Mouse (Mus musculus): Measurements from ENCODE around the gene Eif3i. TPM values are rescaled to one million over a fixed set of nuclear protein-coding genes. Genes with fewer than 3 reads are reported as not detected.
"Not testable (repeated sequence)": the region's sequence is repeated elsewhere in the genome, so short reads cannot be mapped to it uniquely, and the experiment has no call there.

Eif3i gene
- polyA plus RNA-seq, 1 experiment = 416 TPM

- no peaks in the 10 kb centered on the region for H3K79me2 ChIP-seq (ENCODE audit: control insufficient read depth, insufficient read depth)
- no peak overlapping the region for H3K4me3 ChIP-seq (ENCODE audit: insufficient read depth, poor library complexity, severe bottlenecking)
- H3ac ChIP-seq (ENCODE audit: control insufficient read depth, insufficient read length, low read depth) = no peak overlapping the region
- peaks cover 6% of the 10 kb centered on the region for H3K27me3 ChIP-seq (ENCODE audit: control insufficient read depth, insufficient read depth, insufficient read length)
- no peaks in the 10 kb centered on the region for H3K79me3 ChIP-seq (ENCODE audit: low read depth)
- TF ChIP-seq MYOD1 (IDR thresholded peaks at IDR 0.05; ENCODE audit: control insufficient read depth, insufficient read length, low read depth) (no peak), FOSL1 (IDR thresholded peaks at IDR 0.05; ENCODE audit: insufficient read depth, low read length, poor library complexity, severe bottlenecking) (no peak), CEBPB (IDR thresholded peaks at IDR 0.05; ENCODE audit: low read depth) (no peak), MYOG (IDR thresholded peaks at IDR 0.05; ENCODE audit: control insufficient read depth, extremely low read depth, insufficient read length) (no peak), CTCF (IDR thresholded peaks at IDR 0.05; ENCODE audit: control insufficient read depth, insufficient read depth, insufficient read length) (no peak)
- H3K36me3 ChIP-seq (ENCODE audit: control insufficient read depth, insufficient read depth) = no peaks in the 10 kb centered on the region
Measured at GRCm38 (mm10) chr4:129549306-129549705, 51.1 kb downstream of the Eif3i start.

DNA sequence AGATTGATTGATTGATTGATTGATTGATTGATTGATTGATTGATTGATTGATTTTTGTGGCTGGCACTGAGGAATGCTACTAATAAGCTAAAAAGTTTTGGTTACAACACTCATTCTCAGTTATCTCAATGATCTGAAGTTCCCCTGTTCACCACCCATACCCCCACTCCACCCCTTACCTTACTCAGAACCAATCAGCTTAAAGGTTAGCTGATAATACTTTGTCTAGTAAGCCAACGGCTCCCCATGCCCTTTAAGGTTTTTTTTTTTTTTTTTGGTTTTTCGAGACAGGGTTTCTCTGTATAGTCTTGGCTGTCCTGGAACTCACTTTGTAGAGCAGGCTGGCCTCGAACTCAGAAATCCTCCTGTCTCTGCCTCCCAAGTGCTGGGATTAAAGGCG, 52.8 kb downstream of the Eif3i start:
- H3K79me2 ChIP-seq (ENCODE audit: control insufficient read depth, insufficient read depth); H3K27me3 ChIP-seq (ENCODE audit: control insufficient read depth, insufficient read depth, insufficient read length); H3K79me3 ChIP-seq (ENCODE audit: low read depth); H3ac ChIP-seq (ENCODE audit: control insufficient read depth, insufficient read length, low read depth); H3K4me3 ChIP-seq (ENCODE audit: insufficient read depth, poor library complexity, severe bottlenecking); H3K36me3 ChIP-seq (ENCODE audit: control insufficient read depth, insufficient read depth): not testable (repeated sequence)

- TF ChIP-seq USF1 (IDR thresholded peaks at IDR 0.05; ENCODE audit: low read depth) = no peak
- no peak for TF ChIP-seq FOSL1 (IDR thresholded peaks at IDR 0.05; ENCODE audit: insufficient read depth, low read length, poor library complexity, severe bottlenecking)
- peaks cover 34% of the 10 kb centered on the region for H3K79me2 ChIP-seq (ENCODE audit: control insufficient read depth, insufficient read depth)
- H3K27me3 ChIP-seq (ENCODE audit: control insufficient read depth, insufficient read depth, insufficient read length) = no peaks in the 10 kb centered on the region
- H3K4me3 ChIP-seq (ENCODE audit: insufficient read depth, poor library complexity, severe bottlenecking) = no peak overlapping the region
- H3ac ChIP-seq (ENCODE audit: control insufficient read depth, insufficient read length, low read depth) = no peak overlapping the region
- H3K36me3 ChIP-seq (ENCODE audit: control insufficient read depth, insufficient read depth) = no peaks in the 10 kb centered on the region
- H3K79me3 ChIP-seq (ENCODE audit: low read depth) = peaks cover 30% of the 10 kb centered on the region
Measured at GRCm38 (mm10) chr4:129544106-129544505, 56.3 kb downstream of the Eif3i start.

GRCm38 (mm10) chr4:129542592-129543141, 57.8 kb downstream of the Eif3i start, which contains the start of gene Hdac1:
Hdac1 (minus strand) TSS chr4:129542713.
- H3K4me3 ChIP-seq (ENCODE audit: insufficient read depth, poor library complexity, severe bottlenecking) = peak within 1 kb of the TSS; percentile 95
- no peaks in the 10 kb centered on the region for H3K36me3 ChIP-seq (ENCODE audit: control insufficient read depth, insufficient read depth)
- peaks cover 48% of the 10 kb centered on the region for H3K79me2 ChIP-seq (ENCODE audit: control insufficient read depth, insufficient read depth)
- H3K27me3 ChIP-seq (ENCODE audit: control insufficient read depth, insufficient read depth, insufficient read length) = no peaks in the 10 kb centered on the region
- TF ChIP-seq CTCF (IDR thresholded peaks at IDR 0.05; ENCODE audit: control insufficient read depth, insufficient read depth, insufficient read length) (no peak), USF1 (IDR thresholded peaks at IDR 0.05; ENCODE audit: low read depth) (no peak), CEBPB (IDR thresholded peaks at IDR 0.05; ENCODE audit: low read depth) (peak; percentile 79), MAX (IDR thresholded peaks at IDR 0.05) (no peak), MYOG (IDR thresholded peaks at IDR 0.05; ENCODE audit: control insufficient read depth, extremely low read depth, insufficient read length) (no peak)
- peaks cover 40% of the 10 kb centered on the region for H3K79me3 ChIP-seq (ENCODE audit: low read depth)
- peak within 1 kb of the TSS; percentile 64 for H3ac ChIP-seq (ENCODE audit: control insufficient read depth, insufficient read length, low read depth)

Small RNAs within 50 kb of the gene (microRNA-seq; reads per million reads assigned to microRNA genes)
- not detected for gene Mir8119 (ENCODE audit: borderline microRNAs expressed)

Other genes starting within 250 kb of the Eif3i start
- 4.6 TPM for gene Zbtb8a, start 222.5 kb downstream of the Eif3i start, polyA plus RNA-seq (2012; fragmentation: generic; extraction: Trizol)
- not detected for gene Zbtb8b, start 159.8 kb downstream of the Eif3i start, polyA plus RNA-seq (2012; fragmentation: generic; extraction: Trizol)
- 11.8 TPM for gene Bsdc1, start 139.1 kb downstream of the Eif3i start, polyA plus RNA-seq (2012; fragmentation: generic; extraction: Trizol)
- gene Tssk3, start 109.6 kb downstream of the Eif3i start, polyA plus RNA-seq (2012; fragmentation: generic; extraction: Trizol) = not detected
- not detected for gene Fam229a, start 109.5 kb downstream of the Eif3i start, polyA plus RNA-seq (2012; fragmentation: generic; extraction: Trizol)
- 148 TPM for gene Marcksl1, start 87.1 kb downstream of the Eif3i start, polyA plus RNA-seq (2012; fragmentation: generic; extraction: Trizol)
- 96.7 TPM for gene Hdac1, start 57.9 kb downstream of the Eif3i start, polyA plus RNA-seq (2012; fragmentation: generic; extraction: Trizol)
- 1.5 TPM for gene Lck, start 27.0 kb downstream of the Eif3i start, polyA plus RNA-seq (2012; fragmentation: generic; extraction: Trizol)
- 0.27 TPM for gene Fam167b, start 22.1 kb downstream of the Eif3i start, polyA plus RNA-seq (2012; fragmentation: generic; extraction: Trizol)
- gene Tmem234, start within 50 bp of the Eif3i start, polyA plus RNA-seq (2012; fragmentation: generic; extraction: Trizol) = 218 TPM
- 0.40 TPM for gene Dcdc2b, start 13.6 kb upstream of the Eif3i start, polyA plus RNA-seq (2012; fragmentation: generic; extraction: Trizol)
- gene Iqcc, start 18.5 kb upstream of the Eif3i start, polyA plus RNA-seq (2012; fragmentation: generic; extraction: Trizol) = 10.8 TPM
- 7.7 TPM for gene Ccdc28b, start 23.3 kb upstream of the Eif3i start, polyA plus RNA-seq (2012; fragmentation: generic; extraction: Trizol)
- 43.0 TPM for gene Txlna, start 40.4 kb upstream of the Eif3i start, polyA plus RNA-seq (2012; fragmentation: generic; extraction: Trizol)
- 23.9 TPM for gene Kpna6, start 72.1 kb upstream of the Eif3i start, polyA plus RNA-seq (2012; fragmentation: generic; extraction: Trizol)
- 17.0 TPM for gene Tmem39b, start 96.2 kb upstream of the Eif3i start, polyA plus RNA-seq (2012; fragmentation: generic; extraction: Trizol)
- gene Khdrbs1, start 141.7 kb upstream of the Eif3i start, polyA plus RNA-seq (2012; fragmentation: generic; extraction: Trizol) = 61.6 TPM
- gene Ptp4a2, start 210.6 kb upstream of the Eif3i start, polyA plus RNA-seq (2012; fragmentation: generic; extraction: Trizol) = 101 TPM

Data from C2C12 (cell line).